Mouse (Mus musculus): Measurements from ENCODE around the gene Paf1. TPM values are rescaled to one million over a fixed set of nuclear protein-coding genes. Genes with fewer than 3 reads are reported as not detected.
A peak's percentile ranks its signal among the peaks of the same experiment; 100 is the strongest.

The Paf1 gene
- polyA plus RNA-seq, 1 experiment from 2014 or later = 60.2 TPM

DNA sequence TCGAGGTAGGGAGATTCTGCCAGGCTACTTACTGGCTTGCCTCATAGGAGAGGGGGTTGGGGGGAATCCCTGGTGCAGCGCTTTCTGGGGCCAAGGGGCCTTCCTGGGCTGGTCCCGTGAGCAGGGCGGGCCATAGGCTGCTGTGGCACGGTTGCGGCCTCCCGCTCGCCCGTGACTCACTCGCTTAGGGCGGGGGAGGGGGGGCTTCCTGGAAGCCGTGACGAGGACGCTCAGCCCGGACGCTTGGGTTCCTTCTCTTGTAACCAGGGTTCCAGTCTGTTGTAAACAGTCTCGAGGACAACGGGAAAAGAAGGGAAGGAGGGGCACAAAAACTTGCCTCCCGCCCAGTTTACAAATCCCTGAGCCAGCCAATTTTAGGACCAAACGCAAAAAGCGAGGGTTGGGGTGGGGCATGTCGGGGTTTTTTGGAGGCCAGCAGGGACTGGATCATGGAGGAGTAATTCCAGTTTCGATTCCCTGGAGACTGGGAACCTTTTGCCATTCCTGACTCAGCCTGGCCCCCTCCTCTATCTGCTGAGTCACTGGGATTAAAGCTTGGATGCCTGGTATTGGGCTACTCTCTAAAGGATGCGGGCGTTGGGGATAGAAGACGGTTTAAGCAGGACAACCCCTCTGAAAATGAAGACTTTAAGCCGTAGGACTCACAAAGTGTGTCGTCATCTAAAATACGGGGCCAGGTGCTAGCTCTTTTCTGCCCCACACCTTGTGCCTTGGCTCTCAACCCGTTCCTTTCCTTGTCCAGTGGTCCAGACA, 11.5 kb upstream of the Paf1 start:
- TF ChIP-seq CTCF (IDR thresholded peaks at IDR 0.05; ENCODE audit: low read depth) = no peak
- Histone ChIP-seq H3K4me1 (replicated peaks; ENCODE audit: insufficient read depth, low read length) (peaks cover 43% of the 10 kb centered on the region), H3K27me3 (ENCODE audit: insufficient read depth, low read length) (no peaks in the 10 kb centered on the region), H3K9me3 (replicated peaks; ENCODE audit: low read length) (no peaks in the 10 kb centered on the region), H3K36me3 (ENCODE audit: insufficient read depth, low read length) (peaks cover 13% of the 10 kb centered on the region; the same call in 1 of the 2 replicates), H3K4me3 (replicated peaks; ENCODE audit: low read depth, low read length) (peak overlapping the region; percentile 25), H3K9ac (ENCODE audit: low read depth, low read length) (peak overlapping the region; percentile 61), H3K4me2 (ENCODE audit: low read length) (peak overlapping the region; percentile 65), H3K27ac (peak overlapping the region; percentile 98)
- peak; percentile 89 for DNase-seq (ENCODE audit: low spot score)
- 5% methylated on average over 30 of the region's 30 CpGs for WGBS
- peak; percentile 22 for ATAC-seq (replicated peaks; ENCODE audit: low FRiP score, low read depth)

DNA sequence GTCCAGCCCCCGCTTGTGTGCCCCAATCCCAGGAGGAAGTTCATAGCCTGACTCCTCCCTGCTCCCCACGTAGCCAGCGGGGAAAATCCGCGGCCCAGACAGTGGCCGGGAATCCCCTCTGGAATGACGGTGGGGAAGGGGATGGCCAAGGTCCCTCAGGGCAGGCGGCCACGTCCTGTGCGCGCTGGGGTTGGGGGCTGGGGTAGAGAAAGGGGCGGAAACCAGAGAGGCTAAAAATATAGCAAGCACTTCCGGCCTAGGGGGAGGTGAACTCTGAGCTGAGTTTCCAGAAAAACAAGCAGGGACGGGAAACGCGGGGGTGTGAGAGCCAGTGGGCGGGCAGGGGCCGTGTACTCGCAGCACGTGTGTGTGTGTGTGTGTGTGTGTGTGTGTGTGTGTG, 10.8 kb upstream of the Paf1 start:
- H3K9me3 ChIP-seq (replicated peaks; ENCODE audit: low read length) = no peaks in the 10 kb centered on the region
- peaks cover 43% of the 10 kb centered on the region for H3K4me1 ChIP-seq (replicated peaks; ENCODE audit: insufficient read depth, low read length)
- ATAC-seq (replicated peaks; ENCODE audit: low FRiP score, low read depth) = peak; percentile 67
- TF ChIP-seq CTCF (IDR thresholded peaks at IDR 0.05; ENCODE audit: low read depth) = no peak
- DNase-seq (ENCODE audit: low spot score) = peak; percentile 98
- H3K4me2 ChIP-seq (ENCODE audit: low read length) = peak overlapping the region; percentile 65
- peak overlapping the region; percentile 98 for H3K27ac ChIP-seq
- H3K36me3 ChIP-seq (ENCODE audit: insufficient read depth, low read length) = peaks cover 15% of the 10 kb centered on the region; the same call in 1 of the 2 replicates
- H3K27me3 ChIP-seq (ENCODE audit: insufficient read depth, low read length) = no peaks in the 10 kb centered on the region
- WGBS = under 1% methylated on average over 15 of the region's 20 CpGs
- peak overlapping the region; percentile 25 for H3K4me3 ChIP-seq (replicated peaks; ENCODE audit: low read depth, low read length)
- H3K9ac ChIP-seq (ENCODE audit: low read depth, low read length) = peak overlapping the region; percentile 61

DNA sequence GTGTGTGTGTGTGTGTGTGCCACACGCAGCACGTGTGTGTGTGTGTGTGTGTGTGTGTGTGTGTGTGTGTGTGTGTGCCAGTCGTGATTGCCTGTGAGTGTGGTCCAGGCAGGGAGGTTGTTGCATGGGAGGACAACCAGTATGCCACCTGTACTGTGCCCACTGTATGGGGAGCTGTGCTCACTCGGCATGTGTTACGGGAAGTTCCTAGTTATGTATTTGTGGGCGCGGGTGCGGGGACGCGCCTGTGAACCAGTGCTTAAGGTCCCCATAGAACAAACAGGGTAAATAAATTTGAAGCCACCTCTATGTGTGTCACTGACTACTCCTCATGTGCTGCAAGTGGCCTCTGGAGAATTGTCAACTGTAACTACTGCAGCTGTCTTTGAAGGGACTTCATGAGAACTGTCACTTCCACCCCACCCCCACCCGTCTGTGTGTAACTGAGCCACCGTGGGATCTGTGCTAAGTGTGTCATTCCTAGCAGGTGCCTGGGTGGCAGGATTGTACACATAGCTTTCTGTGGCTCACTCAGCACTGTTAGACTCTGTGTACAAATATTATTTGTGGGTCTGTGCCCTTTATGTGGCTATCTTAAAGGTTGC, 10.3 kb upstream of the Paf1 start:
- H3K4me1 ChIP-seq (replicated peaks; ENCODE audit: insufficient read depth, low read length) = peaks cover 39% of the 10 kb centered on the region
- peak overlapping the region; percentile 98 for H3K27ac ChIP-seq
- no peaks in the 10 kb centered on the region for H3K27me3 ChIP-seq (ENCODE audit: insufficient read depth, low read length)
- no peak for TF ChIP-seq CTCF (IDR thresholded peaks at IDR 0.05; ENCODE audit: low read depth)
- H3K9me3 ChIP-seq (replicated peaks; ENCODE audit: low read length) = no peaks in the 10 kb centered on the region
- ATAC-seq (replicated peaks; ENCODE audit: low FRiP score, low read depth) (0 out of 2 replicates have a peak, but pooled peaks have one; percentile 9), DNase-seq (ENCODE audit: low spot score) (peak; percentile 44)
- peak overlapping the region; percentile 41; the same call in 1 of the 2 replicates for H3K9ac ChIP-seq (ENCODE audit: low read depth, low read length)
- H3K4me3 ChIP-seq (replicated peaks; ENCODE audit: low read depth, low read length) = no peak overlapping the region
- WGBS = 26% methylated on average over 10 of the region's 12 CpGs
- peak overlapping the region; percentile 65 for H3K4me2 ChIP-seq (ENCODE audit: low read length)
- peaks cover 11% of the 10 kb centered on the region; the same call in 1 of the 2 replicates for H3K36me3 ChIP-seq (ENCODE audit: insufficient read depth, low read length)

DNA sequence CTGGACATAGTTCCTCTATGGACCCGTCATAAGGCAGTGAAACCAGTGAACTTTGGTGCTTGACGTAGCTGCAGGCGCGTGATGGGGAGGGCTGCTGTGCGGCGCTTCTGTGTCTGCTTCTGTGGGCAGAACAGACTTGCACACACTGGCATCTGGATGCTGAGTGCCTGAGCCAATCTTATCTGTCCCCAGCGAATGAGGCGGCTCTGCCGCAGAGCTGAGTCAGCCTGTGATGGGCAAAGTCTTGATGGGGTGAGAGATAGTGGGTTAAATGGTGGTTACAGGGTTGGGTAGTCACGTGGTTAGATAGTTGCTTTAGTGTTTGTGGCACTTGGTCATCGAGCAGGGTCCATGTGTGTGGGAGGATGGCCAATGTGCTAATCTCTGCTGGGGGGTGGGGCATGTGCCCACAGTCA, 9.8 kb upstream of the Paf1 start:
- peak; percentile 42 for DNase-seq (ENCODE audit: low spot score)
- Histone ChIP-seq H3K9ac (ENCODE audit: low read depth, low read length) (peak overlapping the region; percentile 41; the same call in 1 of the 2 replicates), H3K27ac (peak overlapping the region; percentile 98), H3K4me1 (replicated peaks; ENCODE audit: insufficient read depth, low read length) (peaks cover 33% of the 10 kb centered on the region), H3K27me3 (ENCODE audit: insufficient read depth, low read length) (no peaks in the 10 kb centered on the region), H3K9me3 (replicated peaks; ENCODE audit: low read length) (no peaks in the 10 kb centered on the region), H3K4me3 (replicated peaks; ENCODE audit: low read depth, low read length) (no peak overlapping the region), H3K4me2 (ENCODE audit: low read length) (peak overlapping the region; percentile 65), H3K36me3 (ENCODE audit: insufficient read depth, low read length) (peaks cover 7% of the 10 kb centered on the region; the same call in 1 of the 2 replicates)
- ATAC-seq (replicated peaks; ENCODE audit: low FRiP score, low read depth) = peak; percentile 38
- TF ChIP-seq CTCF (IDR thresholded peaks at IDR 0.05; ENCODE audit: low read depth) = no peak
- 43% methylated on average over 11 of the region's 11 CpGs for WGBS

DNA sequence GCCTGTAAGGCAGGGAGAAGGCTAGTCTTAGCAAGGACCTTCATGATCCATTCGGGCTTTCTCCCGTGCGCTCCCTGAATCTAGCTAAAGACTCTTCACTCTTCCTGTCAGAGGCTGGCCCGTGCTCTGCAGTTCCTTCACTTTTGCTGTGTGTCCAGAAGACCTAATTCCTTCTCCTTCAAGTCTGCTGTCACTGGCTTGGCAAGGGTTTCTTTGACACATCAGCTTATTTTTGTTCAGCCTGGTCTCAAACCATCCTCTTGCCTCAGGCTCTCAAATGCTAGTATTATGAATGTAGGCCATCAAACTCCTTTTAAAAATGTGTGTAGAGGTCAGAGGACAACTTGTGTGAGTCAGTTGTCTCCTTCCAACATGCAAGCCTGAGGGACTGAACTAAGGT, 9.1 kb upstream of the Paf1 start:
- H3K27ac ChIP-seq = peak overlapping the region; percentile 98

DNA sequence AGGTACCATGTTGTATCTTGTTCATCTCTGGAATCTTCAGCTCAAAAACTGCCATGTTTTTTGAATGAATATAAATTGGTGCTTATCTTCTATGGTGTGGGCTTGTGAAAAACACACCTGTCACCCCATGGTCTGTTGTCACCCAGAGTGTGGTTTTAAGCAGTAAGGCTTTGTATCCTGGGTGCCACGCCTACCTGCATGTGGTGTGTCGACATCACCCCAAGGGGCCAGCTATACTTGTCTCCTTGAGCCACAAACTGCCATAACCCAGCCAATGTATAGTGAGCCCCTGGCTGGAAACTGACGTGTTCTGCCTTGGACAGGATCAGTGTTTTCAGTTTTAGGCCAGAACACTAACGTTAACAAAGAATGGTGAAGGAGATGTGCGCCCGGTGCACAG, 8.6 kb upstream of the Paf1 start:
- Histone ChIP-seq H3K4me2 (ENCODE audit: low read length) (no peak overlapping the region), H3K4me1 (replicated peaks; ENCODE audit: insufficient read depth, low read length) (peaks cover 33% of the 10 kb centered on the region), H3K27me3 (ENCODE audit: insufficient read depth, low read length) (no peaks in the 10 kb centered on the region), H3K4me3 (replicated peaks; ENCODE audit: low read depth, low read length) (no peak overlapping the region), H3K27ac (no peak overlapping the region), H3K9ac (ENCODE audit: low read depth, low read length) (no peak overlapping the region), H3K9me3 (replicated peaks; ENCODE audit: low read length) (no peaks in the 10 kb centered on the region), H3K36me3 (ENCODE audit: insufficient read depth, low read length) (peaks cover 17% of the 10 kb centered on the region; the same call in 1 of the 2 replicates)
- ATAC-seq (replicated peaks; ENCODE audit: low FRiP score, low read depth) (no peak), DNase-seq (ENCODE audit: low spot score) (no peak)
- TF ChIP-seq CTCF (IDR thresholded peaks at IDR 0.05; ENCODE audit: low read depth) = no peak
- 82% methylated on average over 6 of the region's 6 CpGs for WGBS

More for the DNA sequence above, 9.1 kb upstream of the Paf1 start:
- Histone ChIP-seq H3K4me1 (replicated peaks; ENCODE audit: insufficient read depth, low read length) (peaks cover 33% of the 10 kb centered on the region), H3K27me3 (ENCODE audit: insufficient read depth, low read length) (no peaks in the 10 kb centered on the region), H3K4me3 (replicated peaks; ENCODE audit: low read depth, low read length) (no peak overlapping the region), H3K9me3 (replicated peaks; ENCODE audit: low read length) (no peaks in the 10 kb centered on the region), H3K9ac (ENCODE audit: low read depth, low read length) (no peak overlapping the region), H3K4me2 (ENCODE audit: low read length) (no peak overlapping the region), H3K36me3 (ENCODE audit: insufficient read depth, low read length) (peaks cover 12% of the 10 kb centered on the region; the same call in 1 of the 2 replicates)
- TF ChIP-seq CTCF (IDR thresholded peaks at IDR 0.05; ENCODE audit: low read depth) = no peak
- DNase-seq (ENCODE audit: low spot score) = no peak
- no peak for ATAC-seq (replicated peaks; ENCODE audit: low FRiP score, low read depth)
- 73% methylated on average over 4 of the region's 4 CpGs for WGBS
